Mouse (Mus musculus): ENCODE data around the gene Ptges2.

GRCm38 (mm10) chr2:32425568-32425967 is 29.9 kb downstream of the Ptges2 start:
- TF ChIP-seq CTCF (conservative IDR thresholded peaks at IDR 0.05; ENCODE audit: low read length) (no peak), POU5F1 (IDR thresholded peaks at IDR 0.05; ENCODE audit: borderline replicate concordance, low read length) (no peak), NANOG (IDR thresholded peaks at IDR 0.05; ENCODE audit: borderline replicate concordance, low read length) (no peak)

All from E14TG2a.4 (cell line).